Mouse (Mus musculus) gastrocnemius, adult 8-10 months (tissue): ENCODE data around the gene Prdx1. TPM values are rescaled to one million over a fixed set of nuclear protein-coding genes. Genes with fewer than 3 reads are reported as not detected.

ENCODE experiments used
- DNase-seq, 2 experiments: peaks; one replicate each; pipeline ENCODE4 v3.0.0; 2022; ENCODE audit warnings: low spot score in 2 of 2
- total RNA-seq, 4 experiments: library from RNA; stranded (reverse); gene quantifications; 2 replicates each; pipeline ENCODE4 v1.2.4; 2022

The Prdx1 gene
- total RNA-seq, 4 experiments from 2014 or later, result 247 to 330 (median 264) TPM

DNA sequence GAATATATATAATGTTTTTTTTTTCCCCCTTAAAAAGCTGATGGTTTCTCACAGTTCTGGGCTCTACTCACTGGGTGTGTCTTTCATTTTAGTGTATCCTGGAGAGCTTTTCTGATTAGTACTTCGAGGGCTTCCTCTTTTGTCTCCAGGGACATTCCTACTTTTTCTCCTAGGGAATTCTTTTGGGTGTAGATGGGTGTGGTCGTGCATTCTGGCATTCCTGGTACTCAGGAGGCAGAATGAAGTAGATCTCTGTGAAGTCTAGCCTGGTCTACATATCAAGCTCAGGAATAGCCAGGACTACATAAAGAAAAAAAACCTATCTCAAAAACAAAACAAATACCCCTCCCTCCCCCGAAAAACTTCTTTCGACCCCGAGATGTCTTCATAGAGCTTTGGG, 40.1 kb downstream of the Prdx1 start:
- DNase-seq, result no peak

DNA sequence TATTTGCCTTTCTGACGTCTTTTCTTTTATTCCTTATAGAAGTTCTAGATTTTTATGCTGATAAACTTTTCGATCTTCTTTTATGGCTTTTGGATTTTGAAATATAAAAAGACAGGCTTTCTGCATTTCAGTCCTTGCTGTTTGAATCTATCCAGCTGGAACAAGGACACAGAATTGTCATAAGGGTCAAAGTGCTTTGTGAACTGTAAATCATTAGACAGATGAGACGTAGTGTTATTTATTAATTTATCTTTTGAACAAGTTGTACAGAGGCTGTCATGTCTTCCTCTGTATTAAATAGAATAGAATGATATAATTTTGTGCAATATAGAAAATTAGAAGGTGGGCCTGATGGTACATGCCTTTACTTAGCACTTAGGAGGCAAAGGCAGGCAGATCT, 42.1 kb downstream of the Prdx1 start:
- no peak for DNase-seq

DNA sequence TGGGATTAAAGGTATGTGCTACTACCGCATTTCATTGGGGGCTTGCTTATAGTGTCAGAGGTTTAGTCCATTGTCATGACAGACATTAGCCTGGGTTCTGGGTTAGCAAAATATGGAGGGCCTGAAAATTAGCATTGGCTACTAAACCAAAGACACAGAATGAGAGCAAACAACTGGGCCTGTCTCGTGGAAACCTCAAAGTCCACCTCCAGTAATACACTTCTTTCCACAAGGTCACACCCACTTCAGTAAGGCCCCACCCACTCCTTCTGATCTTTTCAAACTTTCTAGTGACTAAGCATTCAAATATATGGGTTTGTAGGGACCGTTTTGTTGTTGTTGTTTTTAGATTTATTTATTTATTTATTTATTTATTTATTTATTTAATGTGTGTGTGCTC, 44.2 kb downstream of the Prdx1 start:
- no peak for DNase-seq

DNA sequence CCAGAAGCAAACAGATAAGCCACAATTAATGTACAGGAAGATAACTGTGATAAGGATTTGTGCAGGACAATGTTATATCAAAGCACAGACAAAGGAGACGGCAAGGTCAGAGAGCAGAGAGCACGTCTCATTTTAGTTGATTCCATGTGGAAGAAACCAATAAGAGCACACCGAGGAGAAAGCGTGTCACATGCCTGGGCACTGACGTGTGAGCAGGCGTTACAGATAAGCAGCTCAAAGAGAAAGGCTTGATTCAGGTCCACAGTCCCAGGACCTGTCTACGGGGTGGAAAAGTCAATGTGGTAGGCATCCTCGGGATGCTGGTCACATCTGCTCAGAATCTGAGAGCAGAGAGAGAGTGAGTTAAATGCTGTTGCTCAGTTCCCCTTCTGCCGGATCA, 45.7 kb downstream of the Prdx1 start:
- no peak for DNase-seq

DNA sequence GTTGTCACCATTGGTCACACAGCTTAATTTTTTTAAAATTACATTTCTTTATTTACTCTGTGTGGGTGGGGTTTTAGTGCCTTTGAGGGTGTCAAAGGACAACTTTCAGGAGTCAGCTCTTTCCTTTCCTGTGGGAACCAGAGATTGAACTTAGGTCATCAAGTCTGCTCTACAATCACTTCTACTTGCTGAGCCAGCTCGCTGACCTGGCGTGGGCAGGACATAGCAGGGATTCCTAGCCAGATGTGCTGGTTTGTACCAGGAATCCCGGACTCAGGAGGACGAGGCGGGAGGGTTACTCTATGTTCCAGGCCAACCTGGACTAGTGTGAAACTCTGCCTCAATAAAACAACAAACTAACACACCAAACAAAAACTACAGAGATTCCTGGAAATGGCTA, 47.0 kb downstream of the Prdx1 start:
- DNase-seq, result no peak

DNA sequence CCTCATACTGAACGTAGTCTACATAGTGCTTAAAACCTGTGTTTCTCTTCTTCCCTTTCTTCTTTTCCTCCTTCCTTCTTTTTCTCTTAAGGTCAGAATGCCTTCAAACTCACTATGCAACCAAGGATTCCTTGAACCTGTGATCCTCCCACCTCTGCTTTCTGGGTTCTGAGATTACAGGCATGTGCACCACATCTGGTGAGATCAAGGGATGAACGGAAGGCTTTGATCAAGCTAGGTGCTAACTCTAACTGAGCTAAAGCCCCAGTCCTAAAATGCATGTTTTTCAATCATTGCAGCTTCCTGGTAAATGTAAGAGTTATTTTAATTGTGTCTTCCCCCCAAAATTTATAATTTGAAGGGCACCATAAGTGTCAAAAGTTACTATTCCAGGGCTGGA, 49.7 kb downstream of the Prdx1 start:
- DNase-seq, result no peak

DNA sequence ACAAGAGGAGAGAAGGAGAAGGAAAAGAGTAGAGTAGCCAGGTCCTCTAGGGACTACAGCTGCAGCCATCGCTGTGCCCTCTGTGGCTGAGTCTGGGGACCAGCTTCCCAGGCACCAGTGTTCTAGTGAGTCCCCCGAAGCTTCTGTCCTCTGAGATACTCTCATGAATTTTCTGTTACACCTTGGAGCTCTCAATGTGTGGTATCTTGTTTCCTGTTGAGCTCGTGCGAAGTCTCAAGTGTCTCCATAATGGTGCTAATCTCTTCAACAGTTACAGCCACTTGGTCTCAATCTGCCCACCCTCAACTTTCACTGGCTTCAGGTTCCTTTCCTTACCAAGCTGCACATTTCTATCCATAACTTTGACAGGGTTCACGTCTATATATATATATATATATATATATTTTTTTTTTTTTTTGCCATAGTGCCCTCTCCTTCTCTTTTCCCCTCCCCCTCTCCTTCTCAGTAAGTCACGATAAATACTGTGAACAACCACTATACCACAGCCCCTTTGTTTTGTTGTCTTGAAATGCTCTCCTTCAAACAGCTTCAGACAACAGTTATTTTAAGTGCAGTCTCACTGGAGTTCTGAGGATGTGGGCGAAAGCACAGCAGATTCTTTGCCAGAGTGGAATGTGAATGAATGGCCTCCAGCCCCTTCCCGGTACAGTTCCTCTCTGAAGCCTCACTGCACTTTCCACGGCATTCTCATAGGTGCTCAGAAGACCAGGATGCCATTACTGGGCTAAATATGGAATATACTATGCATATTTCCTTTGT, 53.8 kb downstream of the Prdx1 start:
- no peak for DNase-seq

DNA sequence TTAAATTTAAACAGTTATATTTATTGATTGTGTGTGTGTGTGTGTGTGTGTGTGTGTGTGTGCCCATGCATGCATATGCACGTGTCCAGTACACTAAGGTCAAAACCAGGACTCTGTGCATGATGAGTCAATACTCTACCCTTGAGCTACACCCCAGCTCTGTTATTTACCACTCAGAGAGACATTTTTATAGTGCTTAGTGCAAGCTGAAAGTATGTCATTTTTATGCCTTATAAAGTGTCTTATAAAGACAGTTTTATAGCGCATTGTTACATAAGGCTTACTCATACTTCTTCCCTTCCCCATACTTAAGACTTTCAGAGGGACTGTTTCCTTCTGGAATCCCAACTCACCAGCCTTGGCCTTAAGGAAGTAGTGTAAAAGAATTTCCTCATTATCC, 64.4 kb downstream of the Prdx1 start:
- DNase-seq, result no peak

Other genes starting within 250 kb of the Prdx1 start
- gene Mast2, start 221.4 kb upstream of the Prdx1 start, total RNA-seq, result 10 to 100 TPM; 76.6 to 98.8 (median 77.1) TPM
- gene Ipp, start 178.0 kb upstream of the Prdx1 start, total RNA-seq, result 10 to 100 TPM; 20.1 to 23.7 (median 21.7) TPM
- 10 to 100 TPM; 16.7 to 18.7 (median 18.4) TPM for gene Tmem69, start 129.6 kb upstream of the Prdx1 start, total RNA-seq
- 10 to 100 TPM; 36.3 to 45.8 (median 37.0) TPM for gene Gpbp1l1, start 127.9 kb upstream of the Prdx1 start, total RNA-seq
- gene Ccdc17, start 88.9 kb upstream of the Prdx1 start, total RNA-seq, result 1 to 10 TPM; 1.1 to 2.4 (median 1.3) TPM
- 10 to 100 TPM in 2 of 4 experiments, 1 to 10 TPM in 2; 7.8 to 13.0 (median 9.5) TPM for gene Nasp, start 57.6 kb upstream of the Prdx1 start, total RNA-seq
- 100 to 1,000 TPM; 187 to 206 (median 199) TPM for gene Akr1a1, start 33.9 kb upstream of the Prdx1 start, total RNA-seq
- 10 to 100 TPM; 30.4 to 34.6 (median 33.3) TPM for gene Mmachc, start 22.9 kb downstream of the Prdx1 start, total RNA-seq
- 1 to 10 TPM; 1.2 to 2.2 (median 1.7) TPM for gene Ccdc163, start 23.0 kb downstream of the Prdx1 start, total RNA-seq
- gene Tesk2, start 35.4 kb downstream of the Prdx1 start, total RNA-seq, result 1 to 10 TPM; 1.6 to 1.9 (median 1.7) TPM
- gene Toe1, start 122.1 kb downstream of the Prdx1 start, total RNA-seq, result 1 to 10 TPM; 4.1 to 6.1 (median 4.5) TPM
- 1 to 10 TPM in 1 of 4 experiments, under 1 TPM in 3; 0.58 to 1.1 (median 0.87) TPM for gene Mutyh, start 122.2 kb downstream of the Prdx1 start, total RNA-seq
- 1 to 10 TPM in 3 of 4 experiments, under 1 TPM in 1; 0.78 to 1.8 (median 1.3) TPM for gene Hpdl, start 136.2 kb downstream of the Prdx1 start, total RNA-seq
- under 1 TPM; 0.05 to 0.17 (median 0.07) TPM for gene Zswim5, start 191.8 kb downstream of the Prdx1 start, total RNA-seq